Mouse (Mus musculus) left cerebral cortex, adult 2 months (tissue): ENCODE results near the gene Atp1a4. TPM values are rescaled to one million over a fixed set of nuclear protein-coding genes. Genes with fewer than 3 reads are reported as not detected.
A peak's percentile ranks its signal among the peaks of the same experiment; 100 is the strongest.

Experiments used
- DNase-seq, 2 experiments: peaks; one replicate each; pipeline ENCODE4 v3.0.0; 2021 to 2022; ENCODE audit warnings: low spot score in 2 of 2, mixed read lengths in 1 of 2; ENCODE audit errors: extremely low spot score in 1 of 2
- H3K27ac ChIP-seq: fragments of 200-600 bp; 2 replicates; pipeline ENCODE4 v1.8.1; 2022
- H3K4me3 ChIP-seq: fragments of 200-600 bp; 2 replicates; pipeline ENCODE4 v1.8.1; 2022
- CTCF ChIP-seq: fragments of 200-600 bp; IDR thresholded peaks from 2 replicates; pipeline ENCODE4 v1.8.1; 2022; ENCODE audit warnings: antibody characterized with exemption, mild to moderate bottlenecking, moderate library complexity
- intact Hi-C: fragments of 180-260 bp; cut with DNase I; formaldehyde crosslinking; loops from one replicate; pipeline ENCODE4 v1.15.1; 2025
- total RNA-seq, 2 experiments: library from RNA; stranded (reverse); gene quantifications; 2 replicates each; pipeline ENCODE4 v1.2.3; 2021

Gene Atp1a4
- total RNA-seq, 2 experiments from 2014 or later, result not detected

DNA sequence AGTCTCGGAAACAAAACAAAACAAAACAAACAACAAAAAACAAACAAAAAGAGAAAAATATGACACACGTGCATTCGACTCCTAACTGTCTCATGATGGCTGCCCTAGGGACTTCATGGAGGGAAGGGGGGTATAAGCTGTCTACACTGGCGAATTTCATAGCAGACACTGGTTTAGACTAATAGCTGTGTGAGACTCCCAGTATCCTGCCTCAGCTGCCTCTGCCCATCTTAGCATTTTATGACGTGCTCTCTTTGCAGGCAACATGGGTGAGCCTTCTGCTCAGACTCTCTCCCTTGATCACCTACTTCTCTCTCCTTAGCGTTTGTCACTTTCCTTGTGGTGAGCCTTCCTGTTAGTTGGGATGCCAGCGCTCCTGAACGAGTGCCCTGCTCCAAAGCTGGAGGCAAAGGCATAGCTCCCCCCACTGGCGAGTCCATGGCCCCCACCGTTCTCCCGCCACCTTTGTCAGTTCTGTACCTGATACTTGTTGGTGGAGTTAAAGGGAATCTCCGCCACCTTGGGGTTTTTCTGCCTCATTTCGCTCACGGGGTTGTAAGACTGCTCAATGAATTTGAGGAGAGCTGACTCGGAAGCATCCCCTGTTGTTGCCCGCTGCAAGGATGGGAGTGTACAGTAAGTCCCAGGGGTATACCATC, 14.5 kb downstream of the Atp1a4 start:
- H3K4me3 ChIP-seq, result no peak overlapping the region
- no peak overlapping the region for H3K27ac ChIP-seq
- no peak for DNase-seq
- TF ChIP-seq CTCF, result peak; percentile 21
- intact Hi-C loops, result no loop called here

DNA sequence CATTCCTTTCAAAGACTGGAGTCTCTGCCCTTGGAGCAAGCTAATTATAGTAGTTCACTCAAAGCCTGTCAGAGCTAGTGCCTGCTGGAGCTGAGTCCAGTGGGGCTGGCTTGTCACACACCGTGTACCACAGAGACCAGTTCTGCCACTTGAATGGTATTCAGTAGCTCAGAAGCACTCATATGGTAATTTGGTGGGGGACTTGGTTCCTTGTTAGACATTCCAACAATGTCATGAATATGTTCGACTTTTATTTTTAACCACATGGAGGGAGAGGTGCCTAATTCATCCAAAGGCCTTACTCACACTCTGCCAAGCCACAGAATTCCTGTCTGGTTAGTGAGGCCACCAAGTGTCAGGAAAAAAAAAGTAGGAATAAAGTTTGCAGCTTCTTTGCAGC, 15.8 kb downstream of the Atp1a4 start:
- Histone ChIP-seq H3K4me3 (no peak overlapping the region), H3K27ac (no peak overlapping the region)
- intact Hi-C loops, result no loop called here
- DNase-seq, result no peak
- TF ChIP-seq CTCF, result no peak

DNA sequence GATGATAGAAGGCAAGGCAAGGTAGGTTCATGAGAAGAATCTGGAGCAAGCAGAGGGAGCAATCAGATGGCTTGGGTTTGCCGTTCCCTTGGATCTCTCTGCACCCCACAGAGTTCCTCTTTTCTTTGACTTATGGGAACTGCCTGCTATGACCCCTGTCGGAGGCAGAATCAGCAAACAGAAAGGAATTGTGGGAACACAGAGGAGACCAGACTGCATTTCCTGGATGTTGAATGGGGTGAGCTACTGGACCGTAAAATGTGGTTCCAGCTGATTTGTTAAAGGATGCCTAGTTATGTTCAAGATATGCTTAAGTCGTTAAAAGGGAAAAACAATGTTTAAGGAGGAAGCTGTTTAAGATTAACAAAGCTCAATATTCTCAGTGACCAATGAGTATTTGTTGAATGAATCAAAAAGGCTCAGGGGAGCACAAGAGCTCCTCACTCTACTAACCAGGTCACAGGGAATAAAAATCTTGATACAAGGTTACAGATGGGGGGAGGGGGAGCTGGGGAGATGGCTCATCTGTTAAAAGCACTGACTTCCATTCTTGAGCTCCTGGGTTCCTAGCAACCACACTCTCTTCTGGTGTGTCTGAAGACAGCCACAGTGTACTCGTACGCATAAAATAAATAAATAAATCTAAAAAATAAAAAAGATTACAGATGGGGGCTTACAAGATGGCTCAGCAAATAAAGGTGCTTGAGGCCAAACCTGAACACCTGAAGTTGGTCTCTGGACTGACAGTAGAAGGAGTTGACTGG, 17.1 kb downstream of the Atp1a4 start:
- intact Hi-C loops, result no loop called here
- DNase-seq, result no peak
- TF ChIP-seq CTCF, result no peak
- no peak overlapping the region for H3K27ac ChIP-seq
- no peak overlapping the region for H3K4me3 ChIP-seq

DNA sequence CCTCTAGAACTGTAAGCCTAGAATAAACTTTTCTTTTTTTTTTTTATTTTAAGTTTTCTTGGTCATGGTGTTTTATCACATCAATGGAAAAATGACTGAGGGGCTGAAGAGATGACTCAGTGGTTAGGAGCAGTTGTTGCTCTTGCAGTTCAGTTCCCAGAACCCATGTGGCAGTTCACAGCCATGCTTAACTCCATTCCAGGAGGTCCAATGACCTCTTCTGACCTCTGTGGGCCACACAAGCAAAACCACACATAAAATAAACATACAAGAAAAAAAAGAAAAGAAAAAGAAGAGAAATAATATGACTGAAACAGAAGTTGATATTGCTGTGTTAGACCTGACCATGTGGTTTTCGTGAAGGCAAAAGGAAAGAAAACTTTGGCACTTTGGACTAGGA, 29.0 kb downstream of the Atp1a4 start:
- H3K27ac ChIP-seq, result no peak overlapping the region
- intact Hi-C loops, result no loop called here
- H3K4me3 ChIP-seq, result no peak overlapping the region
- DNase-seq, result no peak
- no peak for TF ChIP-seq CTCF

DNA sequence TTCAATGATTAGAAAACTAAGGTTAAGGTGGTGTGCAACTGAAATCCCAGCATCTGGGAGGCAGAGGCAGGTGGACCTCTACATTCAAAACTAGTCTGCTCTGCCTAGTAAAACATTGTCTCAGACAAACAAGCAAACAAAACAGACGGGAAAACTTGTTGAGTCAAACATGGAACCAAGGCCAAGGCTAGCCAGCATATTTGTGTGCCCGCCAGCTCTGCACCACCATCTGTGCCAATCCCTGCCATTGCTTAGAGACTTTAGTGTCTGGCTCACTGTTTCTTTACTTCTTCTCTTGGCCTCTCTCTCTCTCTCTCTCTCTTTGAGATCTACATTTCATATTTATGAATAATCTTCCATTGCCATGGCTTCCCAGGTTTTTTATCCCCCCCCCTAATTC, 30.0 kb downstream of the Atp1a4 start:
- no peak for DNase-seq
- Histone ChIP-seq H3K4me3 (no peak overlapping the region), H3K27ac (no peak overlapping the region)
- TF ChIP-seq CTCF, result no peak
- intact Hi-C loops, result no loop called here

DNA sequence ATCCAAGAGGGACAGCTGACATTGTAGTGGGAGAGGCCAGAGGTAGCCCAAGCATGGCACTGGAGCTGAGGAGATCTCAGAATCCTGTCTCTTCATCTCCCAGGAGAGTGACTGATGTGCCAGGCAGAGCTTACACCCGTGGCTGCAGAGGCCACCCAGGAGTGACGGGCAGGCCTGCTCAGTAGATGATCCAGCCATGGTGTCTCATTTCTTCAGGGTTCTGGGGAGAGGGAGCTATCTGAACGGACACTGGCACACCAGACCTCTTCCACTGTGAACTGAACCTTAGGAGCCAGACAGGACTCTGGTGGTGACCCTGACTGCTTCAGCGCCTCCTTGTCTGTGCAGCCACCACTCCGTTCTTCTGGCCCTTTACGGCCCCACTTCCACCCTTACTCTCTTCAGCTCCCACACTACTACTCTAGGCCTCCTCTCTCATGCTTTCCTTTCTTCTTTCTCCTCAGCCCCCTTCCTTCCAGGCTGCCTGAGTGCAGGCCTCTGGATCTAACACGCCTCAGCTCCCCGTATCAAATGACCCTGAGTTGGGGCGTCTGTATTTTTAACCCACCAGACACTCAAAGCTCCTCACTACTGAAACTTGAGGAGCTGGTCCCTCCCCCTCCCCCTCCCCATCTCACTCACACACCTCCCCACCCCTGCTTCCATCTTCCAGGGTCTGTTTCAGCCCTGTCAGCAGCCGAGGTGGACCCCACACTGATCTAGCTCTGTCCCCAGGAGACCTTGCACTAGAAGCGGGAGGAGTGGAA, 36.7 kb downstream of the Atp1a4 start:
- intact Hi-C loops, result no loop called here
- no peak overlapping the region for H3K27ac ChIP-seq
- TF ChIP-seq CTCF, result no peak
- DNase-seq, result no peak
- H3K4me3 ChIP-seq, result no peak overlapping the region

DNA sequence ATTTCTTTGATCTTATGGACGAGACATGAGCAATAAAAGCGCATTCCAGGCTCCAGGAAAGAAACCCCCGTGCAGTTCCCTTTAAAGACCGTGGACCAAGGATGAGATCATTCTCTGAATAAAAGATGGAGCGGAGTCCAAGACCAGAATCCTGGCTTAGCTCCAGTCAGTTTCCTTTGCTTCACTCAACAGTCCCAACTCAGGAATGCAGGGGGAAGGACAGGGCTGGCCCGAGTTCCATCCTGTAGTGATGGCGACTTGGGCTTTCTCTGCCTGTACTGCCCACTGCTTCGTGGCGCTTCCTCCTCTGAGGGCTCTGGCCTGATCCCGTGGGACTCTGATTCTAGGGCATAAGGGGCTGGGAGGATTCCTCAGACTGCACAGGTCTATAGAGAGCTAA, 37.8 kb downstream of the Atp1a4 start:
- intact Hi-C loops, result no loop called here
- Histone ChIP-seq H3K27ac (no peak overlapping the region), H3K4me3 (no peak overlapping the region)
- DNase-seq, result no peak
- TF ChIP-seq CTCF, result no peak

DNA sequence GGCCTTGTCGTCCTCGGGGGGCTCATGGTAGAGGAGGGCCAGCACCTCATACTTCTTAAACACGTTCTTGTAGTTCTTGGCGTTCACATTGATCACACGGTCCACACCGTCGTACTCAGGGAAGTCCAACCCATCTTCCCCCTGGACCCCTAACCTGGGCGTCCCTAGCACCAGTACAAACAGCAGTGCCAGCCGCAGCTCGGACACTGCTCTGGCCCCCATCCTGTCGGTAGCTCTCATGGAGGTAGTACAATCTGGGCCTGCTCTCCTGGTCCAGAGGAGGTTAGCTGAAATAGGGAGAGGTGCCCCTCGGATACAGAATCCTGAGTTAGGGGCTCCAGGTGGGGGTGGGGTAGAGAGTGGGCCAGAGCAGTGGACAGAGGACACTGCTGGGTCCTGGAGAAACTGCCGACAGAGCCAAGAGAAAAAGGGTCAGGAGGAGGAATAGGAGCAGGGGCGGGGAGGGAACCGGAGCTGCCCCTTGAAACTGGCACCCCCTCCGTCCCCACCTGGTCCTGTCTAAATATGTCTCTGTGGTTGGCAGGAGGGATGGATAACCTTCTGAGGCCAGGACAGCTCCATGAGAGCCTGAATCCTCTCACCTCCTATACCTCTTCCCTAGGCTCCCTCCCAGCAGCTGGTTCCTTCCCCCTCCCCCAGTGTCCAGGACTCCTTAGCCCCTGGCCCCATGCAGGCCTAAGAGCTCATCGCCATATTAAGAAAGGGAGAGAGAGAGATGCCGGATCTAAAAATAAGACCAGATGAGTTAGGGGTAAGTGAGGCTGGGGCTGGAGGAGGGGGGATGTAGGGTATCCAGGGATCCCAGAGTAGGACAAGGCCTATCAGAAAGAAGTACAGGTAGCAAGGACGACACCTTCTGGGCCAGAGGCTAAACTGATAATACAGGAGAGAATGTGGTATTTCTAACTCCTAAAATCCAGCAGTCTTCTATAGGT, 38.5 kb downstream of the Atp1a4 start, which contains the start of gene Casq1:
Gene Casq1, minus strand, starts transcription at position 418 of the 956 bp plus-strand sequence.
- Histone ChIP-seq H3K4me3 (no peak within 1 kb of the TSS), H3K27ac (no peak within 1 kb of the TSS)
- intact Hi-C loops, result loop anchor here (5.0 kb wide), 1 partner anchor 52 kb away; no protein-coding TSS in a partner anchor
- no peak for TF ChIP-seq CTCF
- no peak for DNase-seq

DNA sequence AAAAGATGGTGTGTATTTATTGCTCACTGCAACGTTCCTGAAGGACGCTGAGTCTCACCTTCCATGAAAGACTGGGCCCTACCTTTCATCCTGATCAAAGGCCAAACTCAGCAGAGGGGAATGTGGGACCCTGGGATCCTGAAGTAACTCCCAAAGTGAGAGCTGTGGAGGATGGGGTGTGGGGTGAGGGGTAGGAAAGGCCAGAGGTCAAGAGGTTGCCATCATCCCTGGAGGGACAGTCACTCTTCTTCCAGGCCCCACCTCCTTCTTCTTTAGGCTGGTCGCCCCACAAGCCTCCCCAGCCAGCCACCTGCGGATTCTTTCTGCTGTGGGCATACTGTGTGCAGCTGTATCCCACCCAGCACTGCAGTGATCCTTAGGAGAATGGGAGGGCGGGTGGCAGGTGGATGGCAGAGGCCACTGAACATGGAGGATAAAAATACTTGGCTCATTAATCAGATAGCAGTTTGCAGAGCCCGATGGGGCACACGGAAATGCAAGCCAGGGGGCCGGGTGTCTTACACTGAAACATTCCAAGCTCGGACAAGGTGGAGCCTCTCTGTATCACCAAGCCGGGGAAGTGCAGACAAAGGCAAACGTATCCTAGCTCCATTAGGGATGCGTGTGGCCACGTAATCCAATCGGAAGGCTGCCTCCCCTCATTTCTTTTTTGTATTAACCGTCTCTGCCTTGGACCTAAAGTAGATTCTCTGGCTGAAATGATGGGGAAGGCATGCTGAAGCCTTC, 39.9 kb downstream of the Atp1a4 start:
- TF ChIP-seq CTCF, result no peak
- intact Hi-C loops, result loop anchor here (5.0 kb wide), 1 partner anchor 51 kb away; no protein-coding TSS in a partner anchor
- Histone ChIP-seq H3K4me3 (no peak overlapping the region), H3K27ac (no peak overlapping the region)
- DNase-seq, result no peak

DNA sequence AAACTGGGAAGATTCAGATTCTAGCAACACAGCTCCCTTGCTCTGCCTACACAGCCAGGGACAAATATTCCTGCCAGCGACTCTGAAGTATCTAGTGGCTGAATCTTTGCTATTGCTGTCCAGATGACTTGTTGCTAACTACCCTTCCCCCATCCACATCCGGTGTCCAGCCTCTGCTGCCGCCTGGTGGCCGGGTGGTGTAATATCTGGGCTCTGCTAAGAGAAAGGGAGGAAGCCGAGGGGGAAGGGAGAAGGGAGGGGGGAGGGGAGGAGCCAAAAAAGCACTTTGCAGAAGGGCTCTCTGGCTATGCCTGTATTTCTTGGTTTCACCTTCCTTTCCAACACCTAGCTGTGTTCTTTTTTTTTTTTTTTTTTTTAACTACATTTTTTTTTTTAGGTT, 41.1 kb downstream of the Atp1a4 start:
- peak; percentile 76 for TF ChIP-seq CTCF
- Histone ChIP-seq H3K4me3 (no peak overlapping the region), H3K27ac (peak overlapping the region; percentile 44)
- intact Hi-C loops, result loop anchor here (1.0 to 5.0 kb wide), 2 partner anchors 50 to 92 kb away; no protein-coding TSS in a partner anchor
- peak; percentile 90 to 95 for DNase-seq

DNA sequence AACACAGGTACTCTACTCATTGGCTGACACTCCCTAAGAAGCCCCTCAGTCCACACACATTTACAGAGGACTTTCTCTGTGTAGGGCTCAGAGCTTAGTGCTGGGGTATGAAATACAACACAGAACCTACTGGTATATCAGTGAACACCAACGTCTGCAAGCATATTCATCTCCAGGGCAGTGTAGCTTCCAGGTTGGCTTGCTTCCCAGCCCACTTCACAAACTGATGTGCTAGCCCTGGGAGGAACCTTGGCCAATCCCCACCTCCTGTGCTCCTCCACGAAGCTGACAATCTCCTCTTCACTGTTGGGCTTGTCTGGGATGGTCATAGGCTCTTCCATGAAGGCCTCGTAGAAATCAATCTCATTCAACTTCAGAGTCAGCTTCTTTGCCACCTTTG, 43.5 kb downstream of the Atp1a4 start:
- no peak for DNase-seq
- TF ChIP-seq CTCF, result no peak
- intact Hi-C loops, result loop anchor here (5.0 kb wide), 1 partner anchor 47 kb away; no protein-coding TSS in a partner anchor

More for the DNA sequence above, 43.5 kb downstream of the Atp1a4 start:
- no peak overlapping the region for H3K4me3 ChIP-seq
- H3K27ac ChIP-seq, result no peak overlapping the region
